Comparison of ENCODE assay signal across 9 mouse cellular contexts in genomic region chr10:7076662-7077211, GRCm38 (mm10). TPM values are rescaled to one million over a fixed set of nuclear protein-coding genes. Genes with fewer than 3 reads are reported as not detected.
A peak's percentile ranks its signal among the peaks of the same experiment; 100 is the strongest.
DNase-seq lines count a peak whose midpoint lies in the region; ATAC-seq and TF ChIP-seq lines count a peak whose summit lies in the region.
"Had no signal": no experiment of that assay in that cellular context is flagged by ENCODE, and none has a peak within 500 bp of the region (broad histone marks: within the 10 kb centered on the region; RNA-seq: fewer than 3 reads in every experiment).

No protein-coding gene starts in this region.

- WGBS in hindbrain, embryonic 12.5 days: 57% methylated on average over 7 of the region's 8 CpGs

- TF ChIP-seq CTCF in layer of hippocampus, adult 2 months (conservative IDR thresholded peaks at IDR 0.05): no peak

- no peaks in the 10 kb centered on the region for H3K9me3 ChIP-seq in hindbrain, embryonic 12.5 days (replicated peaks)

- H3K4me3 ChIP-seq in layer of hippocampus, adult 2 months: no peak overlapping the region
- H3K4me3 ChIP-seq in hindbrain, embryonic 12.5 days: no peak overlapping the region
- H3K4me3 ChIP-seq in myocyte: peak overlapping the region; percentile 2
- H3K4me3 ChIP-seq: erythroblast, embryonic 14.5 days had no signal

- ATAC-seq in hindbrain, embryonic 12.5 days (ENCODE audit: low FRiP score): peak; percentile 32; the same call in 1 of the 2 replicates

- H3ac ChIP-seq in myocyte (ENCODE audit: control insufficient read depth, insufficient read length): no peak overlapping the region

- no peaks in the 10 kb centered on the region for H3K27me3 ChIP-seq in hindbrain, embryonic 12.5 days
- no peaks in the 10 kb centered on the region for H3K27me3 ChIP-seq in myocyte (ENCODE audit: control insufficient read depth, insufficient read depth, insufficient read length)

- no peak overlapping the region for H3K9ac ChIP-seq in hindbrain, embryonic 12.5 days

- no peaks in the 10 kb centered on the region for H3K79me2 ChIP-seq in myocyte (ENCODE audit: control insufficient read depth, insufficient read depth)

- H3K27ac ChIP-seq in layer of hippocampus, adult 2 months: 0 out of 2 replicates have a peak overlapping the region, but pooled peaks have one; percentile 7
- H3K27ac ChIP-seq in hindbrain, embryonic 12.5 days: no peak overlapping the region

- no peaks in the 10 kb centered on the region for H3K4me1 ChIP-seq in hindbrain, embryonic 12.5 days

- no peak for TF ChIP-seq POLR2A in myocyte (IDR thresholded peaks at IDR 0.05; ENCODE audit: insufficient read length, low read depth)

- H3K36me3 ChIP-seq in hindbrain, embryonic 12.5 days: no peaks in the 10 kb centered on the region
- no peaks in the 10 kb centered on the region for H3K36me3 ChIP-seq in myocyte (ENCODE audit: control insufficient read depth, insufficient read depth)

- no peak for DNase-seq in layer of hippocampus, adult 2 months (ENCODE audit: low spot score in 2 of 2)
- DNase-seq in layer of hippocampus, postnatal 25 days (ENCODE audit: extremely low spot score in 1 of 2, low spot score in 1 of 2): no peak
- peak; percentile 79 to 82 for DNase-seq in cerebellum, postnatal 14 days
- DNase-seq in frontal cortex, postnatal 36 days (ENCODE audit: low spot score in 2 of 2): no peak
- no peak for DNase-seq in layer of hippocampus, postnatal 14 days (ENCODE audit: low spot score in 2 of 2)
- no peak for DNase-seq in adrenal gland, adult 8-10 months

- peak overlapping the region; percentile 8 for H3K4me2 ChIP-seq in hindbrain, embryonic 12.5 days (replicated peaks)
- H3K4me2 ChIP-seq in myocyte (ENCODE audit: low read depth): peak overlapping the region; percentile 75

TF ChIP-seq in myocyte, 11 proteins besides CTCF, POLR2A, EP300 and RAD21:
- no peak for TF ChIP-seq TCF3 (IDR thresholded peaks at IDR 0.05; ENCODE audit: insufficient read length, low read depth)
- TF ChIP-seq TCF12 (IDR thresholded peaks at IDR 0.05; ENCODE audit: insufficient read depth, poor library complexity, severe bottlenecking): no peak
- no peak for TF ChIP-seq USF1 (IDR thresholded peaks at IDR 0.05; ENCODE audit: low read depth)
- no peak for TF ChIP-seq REST (IDR thresholded peaks at IDR 0.05; ENCODE audit: insufficient read depth, insufficient read length)
- TF ChIP-seq CEBPB (IDR thresholded peaks at IDR 0.05; ENCODE audit: insufficient read depth, poor library complexity, severe bottlenecking): 0 out of 2 replicates have a peak, but pooled peaks have one; percentile 6
- TF ChIP-seq POLR2AphosphoS2 (IDR thresholded peaks at IDR 0.05; ENCODE audit: insufficient read length, low read depth): no peak
- no peak for TF ChIP-seq MYOD1 (IDR thresholded peaks at IDR 0.05; ENCODE audit: control insufficient read depth in 1 of 3, insufficient read length in 2 of 3, low read depth in 2 of 3)
- TF ChIP-seq MYOG (IDR thresholded peaks at IDR 0.05; ENCODE audit: control insufficient read depth in 1 of 3, insufficient read depth in 1 of 3, insufficient read length in 2 of 3, low read depth in 2 of 3): no peak
- TF ChIP-seq E2F4 (IDR thresholded peaks at IDR 0.05; ENCODE audit: insufficient read depth): no peak

RNA-seq across cellular contexts. Expression of gene Ipcef1, which starts 24.5 kb away (rescaled TPM):
- 10 to 100 TPM; 23.5 to 25.2 TPM for total RNA-seq in layer of hippocampus, adult 2 months (2021)
- 10 to 100 TPM; 15.3 to 19.5 TPM for total RNA-seq in layer of hippocampus, postnatal 25 days (2021)
- 0.48 TPM in 2 replicates for polyA plus RNA-seq in hindbrain, embryonic 12.5 days (2016; fragmentation: Nextera tagmentation; extraction: Ambion mirVana)
- polyA plus RNA-seq in myocyte (2012; fragmentation: generic; extraction: Trizol): not detected
- total RNA-seq in layer of hippocampus, postnatal 14 days (2021): 1 to 10 TPM; 5.7 to 8.0 TPM
- total RNA-seq in adrenal gland, adult 8-10 months (2022): 1 to 10 TPM; 1.2 to 1.9 (median 1.5) TPM

Comparison
In these comparisons a context has a peak if more than half of its experiments do, and no peak if none do; other contexts are left out.
1. DNase-seq: peak in cerebellum, postnatal 14 days (2 of 2); none in layer of hippocampus, adult 2 months (0 of 2), layer of hippocampus, postnatal 25 days (0 of 2), frontal cortex, postnatal 36 days (0 of 2), layer of hippocampus, postnatal 14 days (0 of 2) and adrenal gland, adult 8-10 months (single experiment).